Mouse (Mus musculus) intestine, embryonic 15.5 days (tissue): Measurements from ENCODE around the gene Hsh2d. TPM values are rescaled to one million over a fixed set of nuclear protein-coding genes. Genes with fewer than 3 reads are reported as not detected.

ENCODE experiments used
- ATAC-seq: fragments of 200-750 bp; cut with Nextera tagmentation; 2 replicates; pipeline ENCODE4 v1.8.0; 2017; ENCODE audit warnings: moderate TSS enrichment, moderate library complexity
- H3K27ac ChIP-seq: fragments of 300-500 bp; sonication (generic); 2 replicates; pipeline ENCODE4 v1.5.1; 2015; ENCODE audit warnings: mild to moderate bottlenecking, inconsistent platforms
- H3K27me3 ChIP-seq: fragments of 300-500 bp; sonication (generic); replicated peaks from 2 replicates; pipeline ENCODE4 v1.6.1; 2015; ENCODE audit warnings: inconsistent platforms
- H3K36me3 ChIP-seq: fragments of 300-500 bp; sonication (generic); 2 replicates; pipeline ENCODE4 v1.6.1; 2015; ENCODE audit warnings: inconsistent platforms
- H3K4me1 ChIP-seq: fragments of 300-500 bp; sonication (generic); replicated peaks from 2 replicates; pipeline ENCODE4 v1.6.1; 2015; ENCODE audit warnings: inconsistent platforms
- H3K4me2 ChIP-seq: fragments of 300-500 bp; sonication (generic); replicated peaks from 2 replicates; pipeline ENCODE4 v1.6.1; 2015; ENCODE audit warnings: mild to moderate bottlenecking, inconsistent platforms
- H3K4me3 ChIP-seq: fragments of 300-500 bp; sonication (generic); replicated peaks from 2 replicates; pipeline ENCODE4 v1.5.1; 2015; ENCODE audit warnings: inconsistent platforms
- H3K9ac ChIP-seq: fragments of 300-500 bp; sonication (generic); 2 replicates; pipeline ENCODE4 v1.6.1; 2015; ENCODE audit warnings: inconsistent platforms
- H3K9me3 ChIP-seq: fragments of 300-500 bp; sonication (generic); 2 replicates; pipeline ENCODE4 v1.6.1; 2016; ENCODE audit warnings: inconsistent platforms
- WGBS: fragments of 180-500 bp; shearing (Covaris S2); methylation state at CpG from one replicate; pipeline ENCODE4 v1.1.7; 2015; 5-methylcytosine and 5-hydroxymethylcytosine counted together
- polyA plus RNA-seq: library from polyadenylated mRNA; unstranded; fragments of >200 nt; fragmentation: Nextera tagmentation; extraction: Ambion mirVana; gene quantifications from 2 replicates; pipeline ENCODE4 v1.2.1, GENCODE M21; 2015

Gene Hsh2d
- polyA plus RNA-seq, 1 experiment from 2014 or later = 1.5 TPM

GRCm38 (mm10) chr8:72239499-72240402, 50.3 kb downstream of the Hsh2d start, which contains the start of gene Ap1m1:
Gene Ap1m1, plus strand, starts transcription at chr8:72240018.
- Histone ChIP-seq H3K4me3 (peak within 1 kb of the TSS; percentile 65), H3K27me3 (no peaks in the 10 kb centered on the region), H3K9me3 (no peaks in the 10 kb centered on the region), H3K4me1 (peaks cover 14% of the 10 kb centered on the region), H3K9ac (peak within 1 kb of the TSS; percentile 56), H3K27ac (peak within 1 kb of the TSS; percentile 94), H3K4me2 (peak within 1 kb of the TSS; percentile 66), H3K36me3 (no peaks in the 10 kb centered on the region)
- 1% methylated on average over 54 of the region's 54 CpGs for WGBS
- ATAC-seq = peak; percentile 96

GRCm38 (mm10) chr8:72240403-72240763, 50.9 kb downstream of the Hsh2d start:
- peaks cover 14% of the 10 kb centered on the region for H3K4me1 ChIP-seq
- peak overlapping the region; percentile 65 for H3K4me3 ChIP-seq
- H3K4me2 ChIP-seq = peak overlapping the region; percentile 66
- H3K27ac ChIP-seq = peak overlapping the region; percentile 94
- H3K9me3 ChIP-seq = no peaks in the 10 kb centered on the region
- H3K36me3 ChIP-seq = no peaks in the 10 kb centered on the region
- WGBS = under 1% methylated on average over 24 of the region's 24 CpGs
- H3K27me3 ChIP-seq = no peaks in the 10 kb centered on the region
- ATAC-seq = peak; percentile 76
- peak overlapping the region; percentile 56 for H3K9ac ChIP-seq

- ATAC-seq = no peak
- Histone ChIP-seq H3K4me1 (peaks cover 14% of the 10 kb centered on the region), H3K4me3 (peak overlapping the region; percentile 65), H3K9ac (peak overlapping the region; percentile 56; the same call in 1 of the 2 replicates), H3K9me3 (no peaks in the 10 kb centered on the region), H3K36me3 (no peaks in the 10 kb centered on the region), H3K27ac (0 out of 2 replicates have a peak overlapping the region, but pooled peaks have one; percentile 94), H3K4me2 (peak overlapping the region; percentile 66), H3K27me3 (no peaks in the 10 kb centered on the region)
- 67% methylated on average over 7 of the region's 7 CpGs for WGBS
These were observed 51.5 kb downstream of the Hsh2d start for GRCm38 (mm10) chr8:72240951-72241350.

- peaks cover 14% of the 10 kb centered on the region for H3K4me1 ChIP-seq
These were observed 52.8 kb downstream of the Hsh2d start for GRCm38 (mm10) chr8:72242226-72242625.

GRCm38 (mm10) chr8:72244610-72245009, 55.2 kb downstream of the Hsh2d start:
- 71% methylated on average over 2 of the region's 2 CpGs for WGBS
- H3K9ac ChIP-seq = no peak overlapping the region

More at GRCm38 (mm10) chr8:72242226-72242625, 52.8 kb downstream of the Hsh2d start:
- Histone ChIP-seq H3K36me3 (no peaks in the 10 kb centered on the region), H3K27me3 (no peaks in the 10 kb centered on the region), H3K4me3 (no peak overlapping the region), H3K9me3 (no peaks in the 10 kb centered on the region), H3K4me2 (no peak overlapping the region), H3K27ac (no peak overlapping the region), H3K9ac (no peak overlapping the region)
- 96% methylated on average over 1 of the region's 1 CpGs for WGBS
- ATAC-seq = no peak

More at GRCm38 (mm10) chr8:72244610-72245009, 55.2 kb downstream of the Hsh2d start:
- no peaks in the 10 kb centered on the region for H3K9me3 ChIP-seq
- H3K27ac ChIP-seq = no peak overlapping the region
- ATAC-seq = no peak
- H3K4me2 ChIP-seq = no peak overlapping the region
- H3K27me3 ChIP-seq = no peaks in the 10 kb centered on the region
- peaks cover 12% of the 10 kb centered on the region for H3K4me1 ChIP-seq
- H3K36me3 ChIP-seq = peaks cover 1% of the 10 kb centered on the region; the same call in 1 of the 2 replicates
- no peak overlapping the region for H3K4me3 ChIP-seq

Other genes with a start within 250 kb of the Hsh2d start
- gene Zfp961, start 238.6 kb upstream of the Hsh2d start, polyA plus RNA-seq = 20.7 and 23.3 TPM in 2 replicates
- 2.6 and 2.8 TPM in 2 replicates for gene Cyp4f18, start 180.0 kb upstream of the Hsh2d start, polyA plus RNA-seq
- not detected in 2 replicates for gene Olfr372, start 148.4 kb upstream of the Hsh2d start, polyA plus RNA-seq
- 0.05 and 0.09 TPM in 2 replicates for gene Olfr373, start 106.5 kb upstream of the Hsh2d start, polyA plus RNA-seq
- 0.01 and 0.04 TPM in 2 replicates for gene Olfr374, start 82.6 kb upstream of the Hsh2d start, polyA plus RNA-seq
- 545 and 589 TPM in 2 replicates for gene Tpm4, start 54.7 kb upstream of the Hsh2d start, polyA plus RNA-seq
- 149 and 159 TPM in 2 replicates for gene Rab8a, start 28.4 kb upstream of the Hsh2d start, polyA plus RNA-seq
- not detected in 2 replicates for gene Cib3, start 23.2 kb downstream of the Hsh2d start, polyA plus RNA-seq
- gene Gm11034, start 24.0 kb downstream of the Hsh2d start, polyA plus RNA-seq = not detected in 2 replicates
- gene Fam32a, start 30.1 kb downstream of the Hsh2d start, polyA plus RNA-seq = 70.9 and 72.8 TPM in 2 replicates
- 96.6 and 104 TPM in 2 replicates for gene Ap1m1, start 50.4 kb downstream of the Hsh2d start, polyA plus RNA-seq
- gene Gm10282, start 115.6 kb downstream of the Hsh2d start, polyA plus RNA-seq = 21.5 and 24.3 TPM in 2 replicates
- 6.6 and 7.2 TPM in 2 replicates for gene Klf2, start 129.4 kb downstream of the Hsh2d start, polyA plus RNA-seq
- gene Eps15l1, start 231.8 kb downstream of the Hsh2d start, polyA plus RNA-seq = 43.6 and 45.5 TPM in 2 replicates